Mouse (Mus musculus): ENCODE measurements around the gene Cldn12.

Gene Cldn12

GRCm38 (mm10) chr5:5514196-5515076 is at the start of gene Cldn12:
TSS of gene Cldn12 (minus strand) at chr5:5514958.
- peak; percentile 98 for DNase-seq

GRCm38 (mm10) chr5:5562435-5562834 is 47.7 kb upstream of the Cldn12 start:
- no peak for DNase-seq

- DNase-seq: no peak
Measured at GRCm38 (mm10) chr5:5561041-5561706, 46.4 kb upstream of the Cldn12 start.

- no peak for DNase-seq
Measured at GRCm38 (mm10) chr5:5559798-5560197, 45.0 kb upstream of the Cldn12 start.

GRCm38 (mm10) chr5:5559079-5559740 is 44.5 kb upstream of the Cldn12 start, which contains the start of gene Gtpbp10:
TSS of gene Gtpbp10 (minus strand) at chr5:5559538.
- peak; percentile 93 for DNase-seq

GRCm38 (mm10) chr5:5551110-5551509 is 36.4 kb upstream of the Cldn12 start:
- DNase-seq: no peak

- no peak for DNase-seq
Measured at GRCm38 (mm10) chr5:5540385-5540784, 25.6 kb upstream of the Cldn12 start.

GRCm38 (mm10) chr5:5539771-5540170 is 25.0 kb upstream of the Cldn12 start:
- DNase-seq: no peak

GRCm38 (mm10) chr5:5536131-5536530 is 21.4 kb upstream of the Cldn12 start:
- no peak for DNase-seq

GRCm38 (mm10) chr5:5533656-5534420 is 19.1 kb upstream of the Cldn12 start:
- no peak for DNase-seq

- DNase-seq: no peak
Measured at GRCm38 (mm10) chr5:5515411-5515810, 653 bp upstream of the Cldn12 start.

- no peak for DNase-seq
Measured at GRCm38 (mm10) chr5:5511401-5511800, 3.4 kb downstream of the Cldn12 start.

GRCm38 (mm10) chr5:5510989-5511388 is 3.8 kb downstream of the Cldn12 start:
- DNase-seq: no peak

- no peak for DNase-seq
Measured at GRCm38 (mm10) chr5:5510304-5510887, 4.4 kb downstream of the Cldn12 start.

- no peak for DNase-seq
Measured at GRCm38 (mm10) chr5:5508231-5508630, 6.5 kb downstream of the Cldn12 start.

GRCm38 (mm10) chr5:5507701-5508225 is 7.0 kb downstream of the Cldn12 start:
- DNase-seq: peak; percentile 83

- no peak for DNase-seq
Measured at GRCm38 (mm10) chr5:5504456-5504855, 10.3 kb downstream of the Cldn12 start.

- no peak for DNase-seq
Measured at GRCm38 (mm10) chr5:5503381-5503780, 11.4 kb downstream of the Cldn12 start.

GRCm38 (mm10) chr5:5501583-5501982 is 13.2 kb downstream of the Cldn12 start:
- DNase-seq: peak; percentile 39

GRCm38 (mm10) chr5:5496393-5496792 is 18.4 kb downstream of the Cldn12 start:
- no peak for DNase-seq

- DNase-seq: peak; percentile 42
Measured at GRCm38 (mm10) chr5:5495042-5495441, 19.7 kb downstream of the Cldn12 start.

All from lung, postnatal 36 days (tissue).